Mouse (Mus musculus) CH12.LX (cell line): ENCODE results near the gene Pcgf3. TPM values are rescaled to one million over a fixed set of nuclear protein-coding genes. Genes with fewer than 3 reads are reported as not detected.

ENCODE experiments used
- DNase-seq: peaks from one replicate; pipeline ENCODE4 v3.0.0-alpha.2; 2013; ENCODE audit errors: extremely low read depth
- H3K27ac ChIP-seq: 2 replicates; pipeline ENCODE4 v1.5.1; 2012; ENCODE audit warnings: low read depth, mild to moderate bottlenecking, control low read depth, moderate library complexity; ENCODE audit not compliant: insufficient read depth
- H3K27me3 ChIP-seq: replicated peaks from 2 replicates; pipeline ENCODE3; 2012; ENCODE audit warnings: inconsistent platforms
- H3K36me3 ChIP-seq, 2 experiments: replicated peaks in 1 of 2; 2 replicates each; pipeline versions ENCODE3 to v1.6.1; 2012; ENCODE audit warnings: inconsistent platforms in 1 of 2, low read length in 1 of 2, mild to moderate bottlenecking in 1 of 2, mixed read lengths in 1 of 2, moderate library complexity in 1 of 2; ENCODE audit not compliant: control insufficient read depth in 1 of 2, insufficient read depth in 1 of 2
- H3K4me1 ChIP-seq, 2 experiments: 2 replicates each; pipeline ENCODE4 v1.6.1; 2012; ENCODE audit warnings: inconsistent platforms in 1 of 2, moderate library complexity in 1 of 2; ENCODE audit not compliant: insufficient read depth in 2 of 2, control insufficient read depth in 1 of 2
- H3K4me2 ChIP-seq: 2 replicates; pipeline ENCODE4 v1.6.1; 2012; ENCODE audit warnings: low read depth, mild to moderate bottlenecking, control low read depth; ENCODE audit not compliant: poor library complexity, insufficient read depth, severe bottlenecking
- H3K4me3 ChIP-seq, 3 experiments: fragments of 150-350 bp in 1 of 3; sonication (generic) in 1 of 3; replicated peaks in 1 of 3; 2 replicates each; pipeline versions ENCODE3 to v1.5.1; 2011 to 2012; ENCODE audit warnings: low read depth in 2 of 3, low read length in 2 of 3, mild to moderate bottlenecking in 2 of 3, moderate library complexity in 2 of 3, control low read depth in 1 of 3, improper control_type of control experiment in 1 of 3, inconsistent platforms in 1 of 3, mixed read lengths in 1 of 3; ENCODE audit not compliant: poor library complexity in 1 of 3
- H3K79me2 ChIP-seq: replicated peaks from 2 replicates; pipeline ENCODE4 v1.6.1; 2012; ENCODE audit warnings: mild to moderate bottlenecking, moderate library complexity; ENCODE audit not compliant: control insufficient read depth, poor library complexity, insufficient read depth, severe bottlenecking; ENCODE audit errors: extremely low read depth
- H3K9ac ChIP-seq: 2 replicates; pipeline ENCODE4 v1.6.1; 2012; ENCODE audit warnings: low read depth, mild to moderate bottlenecking, control low read depth, moderate library complexity; ENCODE audit not compliant: insufficient read depth
- H3K9me3 ChIP-seq: replicated peaks from 2 replicates; pipeline ENCODE3; 2012; ENCODE audit warnings: low read length, inconsistent platforms, mixed read lengths
- CHD2 ChIP-seq: IDR thresholded peaks from 2 replicates; pipeline ENCODE4 v1.6.1; 2011; ENCODE audit warnings: low read length, improper control_type of control experiment
- ELF1 ChIP-seq: IDR thresholded peaks from 2 replicates; pipeline ENCODE4 v1.6.1; 2014; ENCODE audit warnings: low read depth, mild to moderate bottlenecking, inconsistent platforms, low read length, improper control_type of control experiment
- ETS1 ChIP-seq: conservative IDR thresholded peaks from 2 replicates; pipeline ENCODE4 v1.6.1; 2012; ENCODE audit warnings: low read depth, mild to moderate bottlenecking, inconsistent platforms, low read length, improper control_type of control experiment, moderate library complexity
- GABPA ChIP-seq: IDR thresholded peaks from 2 replicates; pipeline ENCODE4 v1.6.1; 2012; ENCODE audit warnings: low read depth, low read length, improper control_type of control experiment, inconsistent platforms; ENCODE audit not compliant: insufficient replicate concordance
- HCFC1 ChIP-seq: IDR thresholded peaks from 2 replicates; pipeline ENCODE4 v1.6.1; 2012; ENCODE audit warnings: low read depth, mild to moderate bottlenecking, inconsistent platforms, low read length, improper control_type of control experiment
- IRF4 ChIP-seq: IDR thresholded peaks from 2 replicates; pipeline ENCODE4 v1.6.1; 2014; ENCODE audit warnings: low read depth, mild to moderate bottlenecking, inconsistent platforms, low read length, improper control_type of control experiment
- JUND ChIP-seq: conservative IDR thresholded peaks from 2 replicates; pipeline ENCODE4 v1.6.1; 2011; ENCODE audit warnings: low read depth, low read length, improper control_type of control experiment
- MAFK ChIP-seq: IDR thresholded peaks from 2 replicates; pipeline ENCODE4 v1.6.1; 2011; ENCODE audit warnings: low read length, improper control_type of control experiment; ENCODE audit not compliant: insufficient replicate concordance
- MAX ChIP-seq: IDR thresholded peaks from 2 replicates; pipeline ENCODE4 v1.6.1; 2011; ENCODE audit warnings: low read length, improper control_type of control experiment
- MAZ ChIP-seq: IDR thresholded peaks from 2 replicates; pipeline ENCODE4 v1.6.1; 2012; ENCODE audit warnings: low read depth, mild to moderate bottlenecking, inconsistent platforms, low read length, improper control_type of control experiment, moderate library complexity
- MEF2A ChIP-seq: IDR thresholded peaks from 2 replicates; pipeline ENCODE4 v1.6.1; 2014; ENCODE audit warnings: low read depth, mild to moderate bottlenecking, inconsistent platforms, low read length, improper control_type of control experiment, borderline replicate concordance
- NELFE ChIP-seq: IDR thresholded peaks from 2 replicates; pipeline ENCODE4 v1.6.1; 2011; ENCODE audit warnings: low read depth, low read length, improper control_type of control experiment
- POLR2AphosphoS2 ChIP-seq: IDR thresholded peaks from 2 replicates; pipeline ENCODE4 v1.6.1; 2011; ENCODE audit warnings: low read depth, low read length, improper control_type of control experiment
- SIN3A ChIP-seq: IDR thresholded peaks from 2 replicates; pipeline ENCODE4 v1.6.1; 2012; ENCODE audit warnings: low read length, improper control_type of control experiment, inconsistent platforms
- TBP ChIP-seq: conservative IDR thresholded peaks from 2 replicates; pipeline ENCODE4 v1.6.1; 2011; ENCODE audit warnings: low read depth, low read length, improper control_type of control experiment
- USF1 ChIP-seq: IDR thresholded peaks from 2 replicates; pipeline ENCODE4 v1.6.1; 2014; ENCODE audit warnings: low read depth, mild to moderate bottlenecking, inconsistent platforms, low read length, improper control_type of control experiment
- ZNF384 ChIP-seq: IDR thresholded peaks from 2 replicates; pipeline ENCODE4 v1.6.1; 2012; ENCODE audit warnings: low read depth, low read length, improper control_type of control experiment, inconsistent platforms
- dilution Hi-C: fragments of 300-500 bp; cut with MboI; formaldehyde crosslinking; loops from 2 replicates; pipeline ENCODE4 v1.14.3; 2020; ENCODE audit warnings: low sequenced_read_pairs; ENCODE audit not compliant: extremely low pct_unique_long_range_greater_than_20kb, extremely low pct_ligation_motif_present
- in situ Hi-C: fragments of 300-500 bp; cut with MboI; formaldehyde crosslinking; loops from 3 replicates; pipeline ENCODE4 v1.14.3; 2019; ENCODE audit warnings: low sequenced_read_pairs, low pct_ligation_motif_present, low pct_unique_long_range_greater_than_20kb, mixed read lengths
- polyA plus RNA-seq: library from polyadenylated mRNA; unstranded; fragments of >175 nt; gene quantifications from 2 replicates; pipeline ENCODE4 v1.2.1, GENCODE M21; 2012; ENCODE audit warnings: low read depth; ENCODE audit not compliant: insufficient read length
- total RNA-seq, 2 experiments: library from RNA; depleted of rRNA; stranded (reverse); fragments of 300-350 nt in 1 of 2; fragments of >200 nt in 1 of 2; gene quantifications; 2 replicates each; pipeline ENCODE4 v1.2.3; 2012 to 2014

Gene Pcgf3
- total and polyA plus RNA-seq, 3 experiments, result 5.5 to 18.8 (median 6.0) TPM

GRCm38 (mm10) chr5:108547636-108548035 is 86.6 kb downstream of the Pcgf3 start:
- no peak overlapping the region for H3K4me2 ChIP-seq
- H3K27ac ChIP-seq, result no peak overlapping the region
- no peak for DNase-seq
- TF ChIP-seq MAFK, result no peak
- TF ChIP-seq TBP, result no peak
- no peak for TF ChIP-seq ELF1
- TF ChIP-seq USF1, result no peak
- no peak for TF ChIP-seq ETS1
- no peak for TF ChIP-seq POLR2AphosphoS2
- H3K36me3 ChIP-seq, result no peaks in the 10 kb centered on the region
- dilution Hi-C loops (no loop called here), in situ Hi-C loops (no loop called here)
- H3K4me1 ChIP-seq, result no peaks in the 10 kb centered on the region
- H3K79me2 ChIP-seq, result no peaks in the 10 kb centered on the region
- no peak overlapping the region for H3K9ac ChIP-seq
- peaks cover 53% of the 10 kb centered on the region for H3K27me3 ChIP-seq
- H3K9me3 ChIP-seq, result no peaks in the 10 kb centered on the region
- no peak overlapping the region for H3K4me3 ChIP-seq

GRCm38 (mm10) chr5:108549137-108549488 is 88.1 kb downstream of the Pcgf3 start:
- in situ Hi-C loops (no loop called here), dilution Hi-C loops (no loop called here)
- Histone ChIP-seq H3K9ac (no peak overlapping the region), H3K27me3 (peaks cover 58% of the 10 kb centered on the region), H3K79me2 (no peaks in the 10 kb centered on the region), H3K4me3 (no peak overlapping the region), H3K4me1 (no peaks in the 10 kb centered on the region), H3K9me3 (no peaks in the 10 kb centered on the region), H3K27ac (no peak overlapping the region), H3K4me2 (no peak overlapping the region), H3K36me3 (no peaks in the 10 kb centered on the region)
- DNase-seq, result no peak
- TF ChIP-seq HCFC1 (no peak), TBP (no peak), MAX (no peak), POLR2AphosphoS2 (no peak), IRF4 (no peak), NELFE (no peak), JUND (no peak), SIN3A (no peak), ZNF384 (no peak), GABPA (no peak)

GRCm38 (mm10) chr5:108549489-108550206 is 88.6 kb downstream of the Pcgf3 start, which contains the start of gene Cplx1:
Cplx1 (minus strand) TSS chr5:108550024.
- in situ Hi-C loops, result no loop called here
- no peaks in the 10 kb centered on the region for H3K36me3 ChIP-seq
- H3K9me3 ChIP-seq, result no peaks in the 10 kb centered on the region
- no peak within 1 kb of the TSS for H3K4me2 ChIP-seq
- dilution Hi-C loops, result no loop called here
- H3K4me3 ChIP-seq, result no peak within 1 kb of the TSS
- H3K9ac ChIP-seq, result no peak within 1 kb of the TSS
- TF ChIP-seq MEF2A, result no peak
- TF ChIP-seq CHD2, result no peak
- no peak for TF ChIP-seq MAZ
- TF ChIP-seq NELFE, result no peak
- H3K27ac ChIP-seq, result no peak within 1 kb of the TSS
- H3K27me3 ChIP-seq, result peaks cover 59% of the 10 kb centered on the region
- no peaks in the 10 kb centered on the region for H3K79me2 ChIP-seq
- peak; percentile 13 for DNase-seq
- H3K4me1 ChIP-seq, result no peaks in the 10 kb centered on the region
